ENCODE assay signal across 15 mouse cellular contexts in genomic region chrX:109238163-109238562, GRCm38 (mm10). TPM values are rescaled to one million over a fixed set of nuclear protein-coding genes. Genes with fewer than 3 reads are reported as not detected.
DNase-seq lines count a peak whose midpoint lies in the region; ATAC-seq and TF ChIP-seq lines count a peak whose summit lies in the region.
"Had no signal": no experiment of that assay in that cellular context is flagged by ENCODE, and none has a peak within 500 bp of the region (broad histone marks: within the 10 kb centered on the region; RNA-seq: fewer than 3 reads in every experiment).

No protein-coding gene starts in this region.

- no peak overlapping the region for H3K9ac ChIP-seq in intestine, postnatal 0 days (ENCODE audit: low read depth, low read length)
- no peak overlapping the region for H3K9ac ChIP-seq in intestine, embryonic 16.5 days (ENCODE audit: low read depth, low read length)
- H3K9ac ChIP-seq in midbrain, embryonic 14.5 days (replicated peaks; ENCODE audit: low read length), result no peak overlapping the region
- no peak overlapping the region for H3K9ac ChIP-seq in midbrain, embryonic 13.5 days (replicated peaks)
- H3K9ac ChIP-seq: embryonic facial prominence, embryonic 15.5 days; liver, embryonic 15.5 days; neural tube, embryonic 13.5 days had no signal

- H3K4me2 ChIP-seq in intestine, postnatal 0 days (replicated peaks; ENCODE audit: low read depth), result no peak overlapping the region
- H3K4me2 ChIP-seq in intestine, embryonic 16.5 days (ENCODE audit: low read depth, low read length), result no peak overlapping the region
- H3K4me2 ChIP-seq in midbrain, embryonic 14.5 days (ENCODE audit: low read length), result no peak overlapping the region
- H3K4me2 ChIP-seq in midbrain, embryonic 13.5 days (replicated peaks), result no peak overlapping the region
- H3K4me2 ChIP-seq: embryonic facial prominence, embryonic 15.5 days; liver, embryonic 15.5 days; neural tube, embryonic 13.5 days had no signal

- no peak overlapping the region for H3K27ac ChIP-seq in intestine, postnatal 0 days (ENCODE audit: low read depth, low read length)
- no peak overlapping the region for H3K27ac ChIP-seq in intestine, embryonic 16.5 days (ENCODE audit: low read length)
- H3K27ac ChIP-seq in midbrain, embryonic 14.5 days (replicated peaks; ENCODE audit: low read depth, low read length), result no peak overlapping the region
- H3K27ac ChIP-seq in midbrain, embryonic 13.5 days, result no peak overlapping the region
- H3K27ac ChIP-seq: embryonic facial prominence, embryonic 15.5 days; hindbrain, embryonic 10.5 days; liver, embryonic 15.5 days; neural tube, embryonic 13.5 days had no signal

- no peaks in the 10 kb centered on the region for H3K4me1 ChIP-seq in intestine, postnatal 0 days (replicated peaks; ENCODE audit: control insufficient read depth, insufficient read depth, low read length)
- no peaks in the 10 kb centered on the region for H3K4me1 ChIP-seq in intestine, embryonic 16.5 days (ENCODE audit: control insufficient read depth, insufficient read depth, low read length)
- H3K4me1 ChIP-seq in midbrain, embryonic 14.5 days (ENCODE audit: control insufficient read depth, insufficient read depth, low read length), result no peaks in the 10 kb centered on the region
- no peaks in the 10 kb centered on the region for H3K4me1 ChIP-seq in midbrain, embryonic 13.5 days (replicated peaks)
- H3K4me1 ChIP-seq: embryonic facial prominence, embryonic 15.5 days; hindbrain, embryonic 10.5 days; liver, embryonic 15.5 days; neural tube, embryonic 13.5 days had no signal

- ATAC-seq in intestine, postnatal 0 days, result no peak
- ATAC-seq in intestine, embryonic 16.5 days, result no peak
- no peak for ATAC-seq in midbrain, embryonic 14.5 days (ENCODE audit: low FRiP score, low TSS enrichment)
- ATAC-seq in midbrain, embryonic 13.5 days, result no peak

- peak; percentile 63 for DNase-seq in midbrain, embryonic 14.5 days
- DNase-seq in c-Kit-positive CD71-positive TER-119-negative erythroid progenitor cells, embryonic 14.5 days (ENCODE audit: low read depth), result peak; percentile 7
- no peak for DNase-seq in urinary bladder, adult 2 months (ENCODE audit: low spot score)
- no peak for DNase-seq in adrenal gland, postnatal 10 days
- DNase-seq: gastrocnemius, postnatal 25 days; layer of hippocampus, adult 9-11 months; thymus, postnatal 25 days had no signal

- H3K9me3 ChIP-seq in intestine, postnatal 0 days (ENCODE audit: control insufficient read depth), result no peaks in the 10 kb centered on the region
- no peaks in the 10 kb centered on the region for H3K9me3 ChIP-seq in intestine, embryonic 16.5 days (ENCODE audit: control insufficient read depth, low read length)
- H3K9me3 ChIP-seq in midbrain, embryonic 14.5 days (ENCODE audit: control insufficient read depth, low read length), result no peaks in the 10 kb centered on the region
- no peaks in the 10 kb centered on the region for H3K9me3 ChIP-seq in midbrain, embryonic 13.5 days
- H3K9me3 ChIP-seq: embryonic facial prominence, embryonic 15.5 days; hindbrain, embryonic 10.5 days; liver, embryonic 15.5 days; neural tube, embryonic 13.5 days had no signal

- TF ChIP-seq CTCF in intestine, postnatal 0 days (IDR thresholded peaks at IDR 0.05; ENCODE audit: low read depth), result peak; percentile 66

- H3K36me3 ChIP-seq in intestine, postnatal 0 days (ENCODE audit: control insufficient read depth, insufficient read depth), result no peaks in the 10 kb centered on the region
- H3K36me3 ChIP-seq in intestine, embryonic 16.5 days (ENCODE audit: control insufficient read depth, insufficient read depth, low read length), result no peaks in the 10 kb centered on the region
- H3K36me3 ChIP-seq in midbrain, embryonic 14.5 days (ENCODE audit: control insufficient read depth, insufficient read depth, low read length), result no peaks in the 10 kb centered on the region
- H3K36me3 ChIP-seq in midbrain, embryonic 13.5 days, result no peaks in the 10 kb centered on the region
- H3K36me3 ChIP-seq: embryonic facial prominence, embryonic 15.5 days; hindbrain, embryonic 10.5 days; liver, embryonic 15.5 days; neural tube, embryonic 13.5 days had no signal

- no peak overlapping the region for H3K4me3 ChIP-seq in intestine, postnatal 0 days (ENCODE audit: low read depth, low read length)
- no peak overlapping the region for H3K4me3 ChIP-seq in intestine, embryonic 16.5 days (ENCODE audit: low read length)
- no peak overlapping the region for H3K4me3 ChIP-seq in midbrain, embryonic 14.5 days (replicated peaks; ENCODE audit: low read depth, low read length)
- no peak overlapping the region for H3K4me3 ChIP-seq in midbrain, embryonic 13.5 days (replicated peaks)
- H3K4me3 ChIP-seq: embryonic facial prominence, embryonic 15.5 days; hindbrain, embryonic 10.5 days; liver, embryonic 15.5 days; neural tube, embryonic 13.5 days had no signal

- no peaks in the 10 kb centered on the region for H3K27me3 ChIP-seq in intestine, postnatal 0 days (replicated peaks; ENCODE audit: control insufficient read depth, insufficient read depth, low read length)
- no peaks in the 10 kb centered on the region for H3K27me3 ChIP-seq in intestine, embryonic 16.5 days (replicated peaks; ENCODE audit: control insufficient read depth, insufficient read depth, low read length)
- no peaks in the 10 kb centered on the region for H3K27me3 ChIP-seq in midbrain, embryonic 14.5 days (ENCODE audit: control insufficient read depth, insufficient read depth, low read length)
- H3K27me3 ChIP-seq in midbrain, embryonic 13.5 days, result no peaks in the 10 kb centered on the region
- H3K27me3 ChIP-seq: embryonic facial prominence, embryonic 15.5 days; liver, embryonic 15.5 days; neural tube, embryonic 13.5 days had no signal

RNA-seq across cellular contexts. Expression of gene Gm6377, which starts 41.6 kb away (rescaled TPM):
- polyA plus RNA-seq in intestine, postnatal 0 days (2015; fragmentation: Nextera tagmentation; extraction: Ambion mirVana), result 0.38 and 0.43 TPM in 2 replicates
- 0.10 and 0.17 TPM in 2 replicates for polyA plus RNA-seq in intestine, embryonic 16.5 days (2015; fragmentation: Nextera tagmentation; extraction: Ambion mirVana)
- 0.22 and 0.29 TPM in 2 replicates for polyA plus RNA-seq in midbrain, embryonic 14.5 days (2014; fragmentation: Nextera tagmentation; extraction: Ambion mirVana)
- polyA plus RNA-seq in midbrain, embryonic 13.5 days (2015; fragmentation: Nextera tagmentation; extraction: Ambion mirVana), result 0.06 and 0.11 TPM in 2 replicates
- polyA plus RNA-seq in urinary bladder, adult 2 months (2012; rRNA removed), result 0.34 and 0.36 TPM in 2 replicates
- under 1 TPM; 0.51 to 0.54 TPM for total RNA-seq in adrenal gland, postnatal 10 days (2021)
- total RNA-seq: gastrocnemius, postnatal 25 days had no signal
- polyA plus RNA-seq: neural tube, embryonic 13.5 days; small intestine, adult 2 months had no signal

Comparison
In these comparisons a context has a peak if more than half of its experiments do, and no peak if none do; other contexts are left out.
1. DNase-seq: peak in midbrain, embryonic 14.5 days (single experiment) and c-Kit-positive CD71-positive TER-119-negative erythroid progenitor cells, embryonic 14.5 days (single experiment); none in urinary bladder, adult 2 months (single experiment) and adrenal gland, postnatal 10 days (single experiment).